Mouse (Mus musculus) mouse trophoblast stem cell (cell line): Measurements from ENCODE around the gene Pcolce.
"Not testable (repeated sequence)": the region's sequence is repeated elsewhere in the genome, so short reads cannot be mapped to it uniquely, and the experiment has no call there.

ENCODE experiments used
- in situ Hi-C, 2 experiments: fragments of 300-500 bp; cut with MseI, MboI; formaldehyde crosslinking; loops; 2 replicates in 1 of 2; 3 replicates in 1 of 2; pipeline ENCODE4 v1.15.1; 2025

Pcolce gene

DNA sequence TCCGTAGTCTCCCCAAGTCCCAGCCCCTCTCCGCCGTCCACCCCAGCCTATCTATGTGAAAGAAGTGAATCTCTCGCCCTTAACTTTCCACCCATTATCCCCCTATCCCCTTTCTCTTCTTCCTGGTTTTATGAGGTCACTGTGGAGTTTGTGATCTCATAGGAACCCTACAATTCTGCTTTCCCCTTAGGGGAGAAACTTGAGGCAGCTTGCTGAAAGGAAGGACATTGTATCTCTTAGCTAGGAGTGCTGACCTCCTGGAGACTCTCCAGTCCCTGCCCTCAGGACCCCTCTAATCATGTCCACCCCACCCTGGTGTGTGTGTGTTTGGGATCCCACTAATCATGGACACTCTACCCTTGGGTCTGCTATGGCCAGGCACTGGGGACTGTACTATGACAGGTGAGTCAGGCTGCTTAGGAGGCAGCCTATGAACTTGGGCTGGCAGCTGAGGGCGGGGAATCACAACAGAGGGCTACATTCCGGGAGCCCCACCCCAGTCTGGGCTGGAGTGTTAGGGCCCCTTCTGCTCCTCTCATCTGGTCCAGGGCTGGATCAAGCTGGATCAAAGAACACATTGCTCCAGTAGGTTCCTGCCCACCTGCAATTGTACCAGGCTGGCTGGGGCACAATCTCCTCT lies 16.4 kb upstream of the Pcolce start:
- in situ Hi-C loops: no loop called here

- in situ Hi-C loops: no loop called here
Observed at GRCm38 (mm10) chr5:137629306-137629721, 15.7 kb upstream of the Pcolce start.

GRCm38 (mm10) chr5:137628498-137629305 lies 15.1 kb upstream of the Pcolce start, which contains the start of the genes Fbxo24, Lrch4 and Gm20605:
Gene Fbxo24 (minus strand): TSS chr5:137629002.
Gene Lrch4 (plus strand): TSS chr5:137629121.
Gene Gm20605 (plus strand): TSS chr5:137629175.
- in situ Hi-C loops: no loop called here

DNA sequence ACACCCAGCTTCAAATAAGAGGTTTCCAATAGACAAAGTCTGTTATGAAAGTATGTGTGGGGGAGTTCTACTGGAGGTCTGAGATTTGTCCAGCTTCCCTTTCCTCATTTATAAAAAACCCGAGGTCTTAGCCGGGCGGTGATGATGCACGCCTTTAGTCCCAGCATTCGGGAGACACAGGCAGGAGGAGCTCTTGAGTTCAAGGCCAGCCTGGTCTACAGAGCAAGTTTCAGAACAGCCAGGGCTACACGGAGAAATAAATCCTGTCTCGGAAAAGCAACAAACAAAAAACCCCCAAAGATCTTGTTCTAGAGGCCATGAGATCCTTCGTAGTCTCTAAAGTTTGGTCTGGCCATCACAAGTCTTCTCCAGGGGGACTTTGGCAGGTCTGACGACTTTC lies 14.4 kb upstream of the Pcolce start:
- in situ Hi-C loops: no loop called here

GRCm38 (mm10) chr5:137623937-137624530 lies 10.4 kb upstream of the Pcolce start:
- in situ Hi-C loops: no loop called here

- in situ Hi-C loops: no loop called here
Observed at GRCm38 (mm10) chr5:137615347-137615746, 1.8 kb upstream of the Pcolce start.

GRCm38 (mm10) chr5:137614921-137615320 lies 1.3 kb upstream of the Pcolce start:
- in situ Hi-C loops: not testable (repeated sequence)

DNA sequence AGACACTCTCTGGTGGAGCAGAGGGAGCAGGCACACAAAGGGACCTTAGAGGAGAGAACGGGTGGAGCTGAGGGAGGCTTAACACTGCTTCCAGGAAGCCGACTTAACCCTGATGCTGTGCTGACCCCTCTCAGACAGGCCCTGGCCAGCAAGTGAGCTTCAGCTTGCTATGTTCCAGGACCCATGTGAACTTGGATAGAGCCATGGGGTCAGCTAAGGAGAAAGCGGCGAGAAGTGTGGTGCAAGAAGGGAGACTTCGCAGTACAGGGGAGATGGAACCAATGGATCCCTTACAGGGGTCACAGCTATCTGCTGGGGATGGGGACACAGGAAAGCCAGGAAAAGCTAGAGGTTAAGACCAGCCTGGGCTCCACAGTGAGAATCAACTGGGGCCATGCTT lies 508 bp downstream of the Pcolce start:
- in situ Hi-C loops: no loop called here

DNA sequence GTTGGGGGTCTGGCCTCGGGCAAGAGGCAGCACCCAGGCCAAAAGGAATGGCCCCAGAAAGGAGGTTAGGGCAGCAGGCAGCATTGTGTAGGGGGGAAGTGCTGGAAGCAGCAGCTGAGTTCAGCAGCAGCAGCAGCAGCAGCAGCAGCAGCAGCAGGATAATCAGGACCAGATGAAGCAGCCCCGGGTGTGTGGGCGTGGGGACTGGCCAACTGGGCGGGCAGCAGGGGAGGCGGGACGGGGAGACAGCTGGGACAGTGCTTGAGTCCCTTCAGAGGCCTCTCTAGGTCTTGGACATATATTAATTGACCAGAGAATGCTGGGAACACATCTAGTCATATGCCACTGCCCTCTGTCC lies 2.4 kb downstream of the Pcolce start:
- in situ Hi-C loops: no loop called here

GRCm38 (mm10) chr5:137610548-137611244 lies 2.9 kb downstream of the Pcolce start:
- in situ Hi-C loops: no loop called here

GRCm38 (mm10) chr5:137610056-137610455 lies 3.5 kb downstream of the Pcolce start:
- in situ Hi-C loops: no loop called here

DNA sequence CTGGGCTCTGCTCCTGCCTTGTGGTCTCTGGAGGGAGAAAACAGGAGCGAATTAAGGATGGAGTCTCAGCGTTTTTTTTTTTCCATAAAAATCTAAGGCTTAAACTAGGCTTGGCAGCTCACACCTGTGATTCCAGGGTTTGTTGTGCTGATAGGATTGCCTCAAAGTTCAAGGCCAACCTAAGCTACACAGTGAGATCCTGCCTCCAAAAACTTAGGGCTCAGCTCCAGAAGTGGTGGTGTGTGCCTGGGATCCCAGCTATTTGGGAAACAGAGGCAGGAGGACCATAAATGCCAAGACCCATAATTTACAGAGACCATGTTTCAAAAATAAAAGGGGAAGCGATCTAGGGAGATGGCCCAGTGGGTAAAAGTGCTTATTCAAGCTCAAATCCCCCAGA lies 4.3 kb downstream of the Pcolce start:
- in situ Hi-C loops: no loop called here

GRCm38 (mm10) chr5:137608654-137609190 lies 4.9 kb downstream of the Pcolce start:
- in situ Hi-C loops: no loop called here

- in situ Hi-C loops: no loop called here
Observed at GRCm38 (mm10) chr5:137607860-137608653, 5.5 kb downstream of the Pcolce start.

DNA sequence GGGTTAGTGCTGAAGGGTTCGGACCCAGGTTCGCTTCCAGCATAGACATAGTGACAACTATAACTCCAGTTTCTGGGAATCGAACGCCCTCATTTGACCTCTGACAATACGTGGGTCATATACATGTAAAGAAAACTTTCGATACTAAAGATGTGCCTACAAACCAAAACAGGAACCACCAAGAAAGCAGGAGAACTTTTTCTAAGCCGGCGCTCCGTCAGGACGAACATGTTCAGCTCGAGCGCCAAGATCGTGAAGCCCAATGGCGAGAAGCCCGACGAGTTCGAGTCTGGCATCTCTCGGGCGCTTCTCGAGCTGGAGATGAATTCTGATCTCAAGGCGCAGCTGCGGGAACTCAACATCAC lies 12.2 kb downstream of the Pcolce start:
- in situ Hi-C loops: no loop called here

- in situ Hi-C loops: no loop called here
Observed at GRCm38 (mm10) chr5:137600619-137601364, 12.8 kb downstream of the Pcolce start, which contains the start of gene Mospd3. Gene Mospd3 (minus strand): TSS chr5:137601058.

DNA sequence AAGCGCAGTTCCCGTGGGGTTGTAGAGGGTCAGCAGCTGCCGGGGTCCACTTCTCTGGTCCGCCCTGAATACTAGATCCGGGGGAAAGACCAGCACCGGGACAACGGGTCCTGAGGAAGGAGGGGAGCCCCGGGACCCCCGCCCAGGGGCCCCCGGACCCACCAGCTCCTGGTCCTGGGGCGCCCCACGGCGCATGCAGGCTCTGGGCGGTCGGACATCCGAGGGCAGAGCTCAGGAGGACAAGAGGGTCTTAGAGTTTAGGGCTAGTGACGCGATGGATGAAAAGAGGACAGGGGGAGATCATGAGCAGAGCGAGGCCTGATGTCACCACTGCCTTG lies 13.3 kb downstream of the Pcolce start:
- in situ Hi-C loops: no loop called here

DNA sequence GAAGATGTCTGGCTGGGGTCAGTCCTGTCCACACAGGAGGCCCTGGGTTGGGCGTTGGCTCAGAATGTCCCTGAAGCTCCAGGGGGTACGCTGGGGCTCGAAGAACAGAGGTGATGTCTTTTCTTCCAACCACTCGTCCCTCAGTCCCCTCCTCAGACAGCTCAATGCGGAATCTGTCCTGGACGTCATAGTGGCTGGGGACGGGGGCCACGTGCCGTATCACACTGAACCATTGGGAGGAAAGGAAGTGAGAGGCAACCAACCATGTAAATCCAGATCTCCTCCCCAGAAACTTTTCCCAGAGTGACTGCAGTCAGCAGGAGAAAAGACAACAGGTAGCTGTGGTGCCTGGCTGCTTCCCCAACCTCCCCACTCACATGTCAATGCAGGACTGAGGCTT lies 14.0 kb downstream of the Pcolce start:
- in situ Hi-C loops: no loop called here

GRCm38 (mm10) chr5:137598100-137598826 lies 15.3 kb downstream of the Pcolce start:
- in situ Hi-C loops: no loop called here

GRCm38 (mm10) chr5:137597625-137598024 lies 16.0 kb downstream of the Pcolce start:
- in situ Hi-C loops: no loop called here
